Mouse (Mus musculus): Measurements from ENCODE around the gene Ibsp.

The Ibsp gene

GRCm38 (mm10) chr5:104342881-104343280, 43.9 kb downstream of the Ibsp start:
- DNase-seq (ENCODE audit: low read depth, low spot score), result peak; percentile 63

- peak; percentile 70 for DNase-seq (ENCODE audit: low read depth, low spot score)
Measured at GRCm38 (mm10) chr5:104344526-104345240, 45.7 kb downstream of the Ibsp start.

GRCm38 (mm10) chr5:104345241-104345630, 46.3 kb downstream of the Ibsp start:
- DNase-seq (ENCODE audit: low read depth, low spot score), result peak; percentile 67

GRCm38 (mm10) chr5:104351041-104351440, 52.1 kb downstream of the Ibsp start:
- DNase-seq (ENCODE audit: low read depth, low spot score), result peak; percentile 30

GRCm38 (mm10) chr5:104351874-104352273, 52.9 kb downstream of the Ibsp start:
- DNase-seq (ENCODE audit: low read depth, low spot score), result no peak

- no peak for DNase-seq (ENCODE audit: low read depth, low spot score)
Measured at GRCm38 (mm10) chr5:104357575-104357974, 58.6 kb downstream of the Ibsp start.

GRCm38 (mm10) chr5:104358592-104358991, 59.6 kb downstream of the Ibsp start:
- no peak for DNase-seq (ENCODE audit: low read depth, low spot score)

GRCm38 (mm10) chr5:104359257-104359656, 60.3 kb downstream of the Ibsp start:
- no peak for DNase-seq (ENCODE audit: low read depth, low spot score)

Measured in 3T3-L1 (cell line).